Mouse (Mus musculus): ENCODE data around the gene Wdr11. TPM values are rescaled to one million over a fixed set of nuclear protein-coding genes. Genes with fewer than 3 reads are reported as not detected.

Wdr11 gene
- 10 to 100 TPM; 19.4 to 24.6 TPM for polyA plus RNA-seq (2017; shearing (Covaris generic))

GRCm38 (mm10) chr7:129591371-129592131, at the start of gene Wdr11:
Wdr11 (plus strand) TSS chr7:129591863.
- peak; percentile 95 for ATAC-seq

- no peak for ATAC-seq
Measured at GRCm38 (mm10) chr7:129567541-129567940, 24.1 kb upstream of the Wdr11 start.

- no peak for ATAC-seq
Measured at GRCm38 (mm10) chr7:129568338-129568737, 23.3 kb upstream of the Wdr11 start.

DNA sequence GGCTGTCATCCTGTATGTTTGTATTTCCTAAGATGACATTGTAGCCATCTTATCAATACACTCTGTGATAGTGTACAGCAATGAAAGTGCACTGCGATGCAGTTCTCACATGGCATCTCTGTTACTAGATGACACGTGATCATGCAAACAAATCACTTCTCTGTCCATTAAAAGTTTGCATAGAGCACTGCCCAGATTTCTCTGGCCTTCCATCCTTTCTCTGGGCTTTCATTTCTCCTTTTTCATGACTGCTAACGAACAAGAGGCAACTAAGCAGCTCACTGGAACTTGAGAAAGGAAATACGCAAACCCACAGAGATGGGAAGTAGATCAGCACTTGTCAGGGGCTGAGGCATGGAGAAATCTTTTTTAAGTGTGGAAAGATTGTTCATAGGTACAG, 17.2 kb upstream of the Wdr11 start:
- no peak for ATAC-seq

GRCm38 (mm10) chr7:129575110-129575784, 16.4 kb upstream of the Wdr11 start:
- ATAC-seq: no peak

GRCm38 (mm10) chr7:129592132-129592745, 576 bp downstream of the Wdr11 start:
- ATAC-seq: no peak

DNA sequence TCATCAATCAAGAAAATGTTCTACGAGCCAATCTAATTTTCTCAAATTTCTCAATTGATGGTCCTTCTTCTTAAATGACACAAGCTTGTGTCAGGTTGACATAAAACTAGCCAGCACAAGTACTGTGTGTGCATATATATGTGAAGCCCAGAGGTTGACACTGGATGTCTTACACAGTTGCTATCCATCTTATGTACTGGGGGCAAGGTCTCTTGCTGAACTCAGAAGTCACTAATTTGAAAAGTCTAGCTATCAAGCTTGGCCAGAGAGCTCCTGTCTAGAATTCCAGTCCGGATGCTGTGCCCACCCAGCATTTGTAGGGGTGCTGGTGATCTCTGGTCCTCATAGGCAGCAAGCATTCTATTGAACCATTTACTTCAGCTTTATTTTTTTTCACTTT, 5.5 kb downstream of the Wdr11 start:
- no peak for ATAC-seq

DNA sequence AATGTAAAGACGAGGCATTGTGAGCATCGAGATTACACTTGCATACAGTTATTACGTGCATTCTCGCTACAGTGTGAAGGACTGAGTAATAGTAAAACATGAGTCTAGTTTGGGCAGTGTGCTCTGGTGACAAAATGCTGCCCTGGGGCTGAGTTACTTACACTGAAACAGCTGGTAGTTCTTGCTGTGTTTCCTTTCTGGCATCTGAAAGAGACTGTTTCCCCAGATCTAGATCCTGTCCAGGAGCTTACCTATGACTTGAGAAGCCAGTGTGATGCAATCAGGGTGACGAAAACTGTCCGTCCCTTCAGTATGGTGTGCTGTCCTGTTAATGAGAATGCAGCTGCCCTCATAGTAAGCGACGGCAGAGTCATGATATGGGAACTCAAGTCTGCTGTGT, 14.6 kb downstream of the Wdr11 start:
- ATAC-seq: no peak

- ATAC-seq: no peak
Measured at GRCm38 (mm10) chr7:129621141-129621540, 29.5 kb downstream of the Wdr11 start.

DNA sequence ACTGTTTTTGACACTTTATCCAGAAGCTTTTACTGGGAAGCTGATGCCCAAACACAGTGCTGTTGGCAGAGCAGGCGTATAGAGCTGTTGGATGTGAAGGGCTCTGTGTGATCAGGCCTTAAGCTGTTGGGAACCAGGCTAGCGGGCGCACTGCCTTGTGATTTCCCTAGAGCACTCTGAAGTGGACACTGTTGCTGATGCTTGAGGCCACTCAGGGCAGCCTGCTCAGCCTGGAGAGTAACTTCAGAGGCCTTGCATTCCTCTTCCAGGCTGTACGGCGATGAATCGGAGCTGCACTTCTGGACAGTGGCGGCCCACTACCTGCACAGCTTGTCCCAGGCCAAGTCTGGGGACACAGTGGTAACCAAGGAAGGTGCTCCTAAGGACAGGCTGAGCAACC, 38.7 kb downstream of the Wdr11 start:
- no peak for ATAC-seq

GRCm38 (mm10) chr7:129631453-129631852, 39.8 kb downstream of the Wdr11 start:
- no peak for ATAC-seq

DNA sequence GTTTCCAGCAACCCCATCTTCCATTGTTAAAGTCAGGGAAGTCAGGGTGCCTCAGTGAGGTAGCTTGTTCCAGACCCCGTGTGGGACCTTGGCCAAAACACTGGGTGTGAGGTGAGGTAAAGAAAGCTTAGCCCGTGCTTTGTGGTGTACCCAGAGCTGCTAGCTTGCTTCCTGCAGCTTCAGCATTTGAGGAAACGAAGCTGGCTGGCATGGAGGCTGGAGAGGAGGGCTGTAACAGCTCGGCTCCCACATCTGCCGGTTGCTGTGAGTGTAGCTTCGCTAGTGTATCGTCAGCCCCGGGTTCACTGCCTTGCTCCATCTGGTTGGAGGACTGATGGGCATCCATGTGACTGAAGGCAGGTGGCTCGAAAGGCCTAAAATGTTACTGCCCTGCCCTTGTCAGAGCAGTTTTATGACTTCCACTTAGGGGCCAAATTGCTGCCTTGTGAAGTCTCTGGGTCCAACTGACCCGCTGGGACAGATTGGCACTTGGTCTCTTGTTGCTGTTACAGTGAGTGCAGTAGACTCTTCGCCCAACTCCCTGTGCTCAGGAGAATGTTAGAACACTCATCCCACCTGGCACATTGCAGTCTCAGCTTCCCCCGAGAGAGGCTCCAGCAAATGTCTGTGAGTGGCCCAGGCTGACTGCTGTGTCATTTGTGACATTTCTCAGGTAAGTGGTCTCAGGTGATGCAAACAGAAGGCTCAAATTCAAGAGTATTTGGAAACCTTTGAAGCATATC, 44.4 kb downstream of the Wdr11 start:
- no peak for ATAC-seq

- ATAC-seq: no peak
Measured at GRCm38 (mm10) chr7:129636992-129637391, 45.3 kb downstream of the Wdr11 start.

GRCm38 (mm10) chr7:129637906-129638475, 46.3 kb downstream of the Wdr11 start:
- no peak for ATAC-seq

DNA sequence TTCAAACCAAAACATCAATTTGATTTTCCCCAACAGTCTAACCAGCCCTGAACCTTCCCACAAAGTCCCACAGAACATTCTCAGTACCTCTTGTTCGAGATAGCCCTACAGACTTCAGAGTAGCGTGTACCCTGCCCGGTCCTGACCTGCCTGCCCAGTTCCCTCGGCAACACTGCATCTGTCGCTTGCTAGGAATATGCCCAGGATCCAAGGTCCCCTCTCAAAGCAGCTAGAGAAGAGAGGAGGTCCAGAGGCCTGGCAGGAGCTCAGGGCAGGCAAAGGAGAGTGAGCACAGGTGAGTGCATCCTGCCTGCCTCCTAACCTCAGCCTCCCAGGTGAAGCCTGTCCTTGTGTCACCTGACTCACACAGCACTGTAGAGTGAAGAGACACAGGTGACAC, 47.3 kb downstream of the Wdr11 start:
- ATAC-seq: no peak

DNA sequence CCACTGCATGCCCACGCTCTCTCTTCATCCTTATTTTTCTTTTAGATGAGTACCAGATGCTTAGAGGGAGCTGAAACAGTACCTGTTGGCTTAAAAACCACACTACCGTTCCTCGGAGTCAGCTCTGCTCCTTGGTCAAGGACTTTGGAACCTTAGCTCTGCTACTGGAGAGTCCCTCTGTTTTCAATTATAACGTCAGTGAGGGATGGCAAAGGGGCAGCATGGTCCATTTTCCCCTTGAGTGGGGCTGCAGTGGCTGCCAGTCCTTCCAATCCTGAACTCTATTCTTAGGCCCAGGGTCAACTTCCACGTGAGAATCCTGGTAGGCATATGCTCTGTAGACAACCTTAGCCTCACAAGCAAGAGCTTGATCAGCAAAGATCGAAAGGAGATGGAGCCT, 48.2 kb downstream of the Wdr11 start:
- ATAC-seq: no peak

- no peak for ATAC-seq
Measured at GRCm38 (mm10) chr7:129643290-129643689, 51.6 kb downstream of the Wdr11 start.

DNA sequence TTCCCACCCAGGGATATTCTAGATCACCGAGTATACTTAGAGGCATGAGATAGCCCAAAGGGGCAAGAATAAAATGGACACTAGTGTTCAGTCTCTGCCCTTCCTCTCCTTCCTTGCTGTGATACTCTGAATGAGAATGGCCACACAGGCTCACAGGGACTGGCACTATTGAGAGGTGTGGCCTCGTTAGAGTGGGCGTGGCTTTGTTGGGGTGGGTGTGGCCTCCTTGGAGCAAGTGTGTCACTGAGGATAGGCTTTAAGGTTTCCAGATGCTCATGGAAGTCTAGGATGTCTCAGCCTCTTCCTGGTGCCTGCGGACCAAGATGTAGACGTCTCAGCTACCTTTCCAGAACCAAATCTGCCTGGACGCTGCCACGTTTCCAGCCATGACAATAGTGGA, 56.1 kb downstream of the Wdr11 start:
- peak; percentile 23 for ATAC-seq

DNA sequence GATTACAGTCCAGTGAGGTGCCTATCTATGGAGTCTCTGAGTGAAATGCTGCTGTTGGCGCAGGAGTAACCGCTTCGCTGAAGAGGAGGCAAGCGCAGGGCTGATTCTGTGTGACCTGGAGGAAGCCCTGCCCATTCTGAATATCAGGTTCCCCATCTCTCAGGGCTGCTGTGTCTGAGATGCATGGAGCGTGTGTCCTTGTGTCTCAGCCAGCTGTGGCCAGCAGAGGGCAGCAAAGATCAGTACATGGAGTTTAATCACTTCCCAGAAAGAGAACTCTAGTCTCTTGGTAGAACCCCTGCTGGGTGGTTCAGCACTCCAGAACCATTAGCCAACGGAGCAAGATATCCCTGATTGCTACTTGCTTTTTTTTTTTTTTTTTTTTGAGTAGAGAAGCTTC, 57.3 kb downstream of the Wdr11 start:
- peak; percentile 60 for ATAC-seq

DNA sequence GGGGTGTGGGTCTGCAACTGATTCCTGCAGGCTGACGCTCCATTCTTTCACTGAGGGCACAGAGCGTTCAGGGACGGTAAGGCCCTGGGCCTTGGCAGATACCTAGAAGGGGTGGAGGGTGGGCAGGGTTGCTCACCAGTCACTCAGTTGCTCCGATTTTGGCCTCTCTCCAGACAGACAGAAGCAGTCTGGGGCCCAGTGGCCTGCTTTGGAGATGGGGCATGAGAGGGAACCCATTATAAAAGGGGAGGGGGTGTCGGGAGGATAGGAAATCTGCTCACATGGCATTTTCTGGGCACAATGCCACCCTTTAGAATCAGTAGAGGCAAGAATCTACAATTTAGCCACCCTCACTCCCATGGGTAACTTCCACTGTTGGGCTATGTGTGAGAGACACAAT, 59.1 kb downstream of the Wdr11 start:
- no peak for ATAC-seq

DNA sequence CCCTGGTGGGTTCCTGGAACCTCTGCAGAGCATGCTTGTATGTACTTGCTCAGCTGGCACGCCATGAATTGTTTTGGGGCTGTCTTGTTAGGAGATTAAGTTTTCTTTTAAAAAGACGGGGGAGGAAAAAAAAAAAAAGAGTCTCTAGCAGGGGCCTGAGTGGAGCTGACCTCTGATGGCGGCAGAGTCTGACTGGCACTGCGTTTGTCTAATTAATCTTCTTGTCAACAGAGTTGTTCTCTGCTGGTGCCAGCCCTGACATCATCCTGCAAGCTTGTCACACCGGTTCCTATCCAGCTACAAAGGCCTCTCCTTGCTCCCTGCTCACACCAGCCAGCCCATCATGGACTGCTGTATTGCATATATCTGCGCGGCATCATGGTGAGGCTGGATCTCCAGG, 60.1 kb downstream of the Wdr11 start:
- ATAC-seq: no peak

- ATAC-seq: no peak
Measured at GRCm38 (mm10) chr7:129652901-129653460, 61.3 kb downstream of the Wdr11 start.

Data from activated CD4-positive, CD25-positive, alpha-beta regulatory T cell, adult 4 months (primary cell).